Mouse (Mus musculus): ENCODE data around the gene Tlr9. TPM values are rescaled to one million over a fixed set of nuclear protein-coding genes. Genes with fewer than 3 reads are reported as not detected.
A peak's percentile ranks its signal among the peaks of the same experiment; 100 is the strongest.

Gene Tlr9
- total RNA-seq, 1 experiment from 2014 or later, result 0.85 TPM

GRCm38 (mm10) chr9:106232956-106233355, 10.6 kb downstream of the Tlr9 start:
- no peak for DNase-seq

- no peak for DNase-seq
These were observed 11.6 kb downstream of the Tlr9 start for GRCm38 (mm10) chr9:106233953-106234352.

- no peak for DNase-seq
These were observed 12.9 kb downstream of the Tlr9 start for GRCm38 (mm10) chr9:106235194-106235830.

GRCm38 (mm10) chr9:106236156-106236817, 13.9 kb downstream of the Tlr9 start:
- DNase-seq, result no peak

GRCm38 (mm10) chr9:106236818-106237211, 14.4 kb downstream of the Tlr9 start:
- no peak for DNase-seq

GRCm38 (mm10) chr9:106237401-106237800, 15.0 kb downstream of the Tlr9 start:
- no peak for DNase-seq

GRCm38 (mm10) chr9:106237878-106238277, 15.5 kb downstream of the Tlr9 start:
- DNase-seq, result no peak

- no peak for DNase-seq
These were observed 19.3 kb downstream of the Tlr9 start for GRCm38 (mm10) chr9:106241541-106242164.

GRCm38 (mm10) chr9:106242813-106243488, 20.6 kb downstream of the Tlr9 start:
- DNase-seq, result peak; percentile 56

GRCm38 (mm10) chr9:106249550-106249949, 27.2 kb downstream of the Tlr9 start:
- DNase-seq, result no peak

GRCm38 (mm10) chr9:106250245-106250644, 27.8 kb downstream of the Tlr9 start:
- DNase-seq, result no peak

GRCm38 (mm10) chr9:106251066-106251465, 28.7 kb downstream of the Tlr9 start:
- no peak for DNase-seq

GRCm38 (mm10) chr9:106254001-106254400, 31.6 kb downstream of the Tlr9 start:
- DNase-seq, result no peak

- DNase-seq, result no peak
These were observed 36.0 kb downstream of the Tlr9 start for GRCm38 (mm10) chr9:106258412-106258811.

- DNase-seq, result no peak
These were observed 36.6 kb downstream of the Tlr9 start for GRCm38 (mm10) chr9:106258990-106259389.

GRCm38 (mm10) chr9:106261058-106261457, 38.7 kb downstream of the Tlr9 start:
- no peak for DNase-seq

- DNase-seq, result no peak
These were observed 39.1 kb downstream of the Tlr9 start for GRCm38 (mm10) chr9:106261491-106261890.

GRCm38 (mm10) chr9:106262075-106262474, 39.7 kb downstream of the Tlr9 start:
- DNase-seq, result no peak

- no peak for DNase-seq
These were observed 41.1 kb downstream of the Tlr9 start for GRCm38 (mm10) chr9:106263381-106263924.

GRCm38 (mm10) chr9:106265358-106266075, 43.1 kb downstream of the Tlr9 start:
- peak; percentile 54 for DNase-seq

- peak; percentile 77 for DNase-seq
These were observed 44.7 kb downstream of the Tlr9 start for GRCm38 (mm10) chr9:106266936-106267657.

Measured in adrenal gland, postnatal 25 days (tissue).